ENCODE assay signal across 20 mouse cellular contexts in genomic region chr14:103472554-103472905, GRCm38 (mm10). TPM values are rescaled to one million over a fixed set of nuclear protein-coding genes. Genes with fewer than 3 reads are reported as not detected.
DNase-seq lines count a peak whose midpoint lies in the region; ATAC-seq lines count a peak whose summit lies in the region.
"Had no signal": no experiment of that assay in that cellular context is flagged by ENCODE, and none has a peak within 500 bp of the region (broad histone marks: within the 10 kb centered on the region; RNA-seq: fewer than 3 reads in every experiment).

No protein-coding gene starts in this region.

- ATAC-seq in forebrain, embryonic 14.5 days, result peak; percentile 67
- ATAC-seq in heart, embryonic 14.5 days (ENCODE audit: insufficient number of reproducible peaks, insufficient read depth, low FRiP score, low read depth), result no peak
- ATAC-seq in neural tube, embryonic 13.5 days (ENCODE audit: low read depth), result no peak
- no peak for ATAC-seq in neural tube, embryonic 15.5 days (ENCODE audit: low FRiP score)
- ATAC-seq: intestine, embryonic 15.5 days; midbrain, embryonic 15.5 days had no signal

- H3K9me3 ChIP-seq in forebrain, embryonic 14.5 days (replicated peaks; ENCODE audit: control insufficient read depth, low read length), result no peaks in the 10 kb centered on the region
- H3K9me3 ChIP-seq in forebrain, embryonic 10.5 days, result no peaks in the 10 kb centered on the region
- no peaks in the 10 kb centered on the region for H3K9me3 ChIP-seq in heart, embryonic 14.5 days (ENCODE audit: control insufficient read depth, low read length)
- no peaks in the 10 kb centered on the region for H3K9me3 ChIP-seq in neural tube, embryonic 13.5 days
- no peaks in the 10 kb centered on the region for H3K9me3 ChIP-seq in neural tube, embryonic 15.5 days (replicated peaks)
- H3K9me3 ChIP-seq: intestine, embryonic 15.5 days; midbrain, embryonic 15.5 days had no signal

- H3K36me3 ChIP-seq in forebrain, embryonic 14.5 days (ENCODE audit: control insufficient read depth, insufficient read depth, low read length), result no peaks in the 10 kb centered on the region
- no peaks in the 10 kb centered on the region for H3K36me3 ChIP-seq in forebrain, embryonic 10.5 days (replicated peaks)
- H3K36me3 ChIP-seq in heart, embryonic 14.5 days (ENCODE audit: control insufficient read depth, insufficient read depth, low read length), result no peaks in the 10 kb centered on the region
- no peaks in the 10 kb centered on the region for H3K36me3 ChIP-seq in neural tube, embryonic 13.5 days
- no peaks in the 10 kb centered on the region for H3K36me3 ChIP-seq in neural tube, embryonic 15.5 days
- H3K36me3 ChIP-seq: intestine, embryonic 15.5 days; midbrain, embryonic 15.5 days had no signal

- no peak overlapping the region for H3K27ac ChIP-seq in forebrain, embryonic 14.5 days (ENCODE audit: low read depth, low read length)
- no peak overlapping the region for H3K27ac ChIP-seq in forebrain, embryonic 10.5 days
- peak overlapping the region in 1 of 2 experiments; percentile 48; a peak in 1 of 4 replicates for H3K27ac ChIP-seq in heart, embryonic 14.5 days (replicated peaks in 1 of 2; ENCODE audit: control insufficient read depth in 1 of 2, insufficient read depth in 1 of 2, low read depth in 2 of 2, low read length in 2 of 2)
- peak overlapping the region; percentile 52; the same call in 1 of the 2 replicates for H3K27ac ChIP-seq in neural tube, embryonic 13.5 days (replicated peaks)
- no peak overlapping the region for H3K27ac ChIP-seq in neural tube, embryonic 15.5 days (replicated peaks)
- H3K27ac ChIP-seq: hindbrain, postnatal 0 days; intestine, embryonic 15.5 days; liver, embryonic 14.5 days; macrophage; midbrain, embryonic 15.5 days had no signal

- WGBS in forebrain, embryonic 14.5 days, result 72% methylated on average over 2 of the region's 2 CpGs
- 86% methylated on average over 2 of the region's 2 CpGs for WGBS in forebrain, embryonic 10.5 days
- 77% methylated on average over 2 of the region's 2 CpGs for WGBS in heart, embryonic 14.5 days
- WGBS in neural tube, embryonic 13.5 days, result 50% methylated on average over 2 of the region's 2 CpGs
- WGBS in neural tube, embryonic 15.5 days, result 49% methylated on average over 2 of the region's 2 CpGs

- H3K4me3 ChIP-seq in forebrain, embryonic 14.5 days (ENCODE audit: low read depth, low read length), result no peak overlapping the region
- H3K4me3 ChIP-seq in forebrain, embryonic 10.5 days, result no peak overlapping the region
- H3K4me3 ChIP-seq in heart, embryonic 14.5 days (ENCODE audit: control insufficient read depth in 1 of 2, insufficient read depth in 1 of 2, low read depth in 1 of 2, low read length in 2 of 2), result no peak overlapping the region
- H3K4me3 ChIP-seq in neural tube, embryonic 13.5 days, result no peak overlapping the region
- H3K4me3 ChIP-seq in neural tube, embryonic 15.5 days (replicated peaks), result no peak overlapping the region
- H3K4me3 ChIP-seq: erythroblast, embryonic 14.5 days; intestine, embryonic 15.5 days; midbrain, embryonic 15.5 days had no signal

- H3K9ac ChIP-seq in forebrain, embryonic 14.5 days (ENCODE audit: low read length), result no peak overlapping the region
- no peak overlapping the region for H3K9ac ChIP-seq in heart, embryonic 14.5 days (ENCODE audit: low read length)
- H3K9ac ChIP-seq in neural tube, embryonic 13.5 days, result 0 out of 2 replicates have a peak overlapping the region, but pooled peaks have one; percentile 12
- no peak overlapping the region for H3K9ac ChIP-seq in neural tube, embryonic 15.5 days (replicated peaks)
- H3K9ac ChIP-seq: intestine, embryonic 15.5 days; liver, embryonic 14.5 days; midbrain, embryonic 15.5 days had no signal

- DNase-seq in forebrain, embryonic 14.5 days (ENCODE audit: low spot score), result peak; percentile 57
- no peak for DNase-seq in forebrain, embryonic 10.5 days (ENCODE audit: extremely low spot score, low spot score)
- no peak for DNase-seq in heart, postnatal 36 days
- no peak for DNase-seq in left cerebral cortex, postnatal 25 days (ENCODE audit: low spot score in 2 of 2)
- DNase-seq: gastrocnemius, postnatal 36 days; kidney, adult 2 months; kidney, postnatal 4 days; liver; lung, adult 2 months had no signal

- H3K4me1 ChIP-seq in forebrain, embryonic 14.5 days (ENCODE audit: control insufficient read depth, insufficient read depth, low read length), result peaks cover 6% of the 10 kb centered on the region; the same call in 1 of the 2 replicates
- peaks cover 13% of the 10 kb centered on the region for H3K4me1 ChIP-seq in forebrain, embryonic 10.5 days
- peaks cover 6 to 17% of the 10 kb centered on the region in 2 experiments for H3K4me1 ChIP-seq in heart, embryonic 14.5 days (ENCODE audit: control insufficient read depth in 2 of 2, insufficient read depth in 2 of 2, low read length in 2 of 2)
- H3K4me1 ChIP-seq in neural tube, embryonic 13.5 days (replicated peaks), result peaks cover 16% of the 10 kb centered on the region
- H3K4me1 ChIP-seq in neural tube, embryonic 15.5 days, result peaks cover 4% of the 10 kb centered on the region; the same call in 1 of the 2 replicates
- H3K4me1 ChIP-seq: intestine, embryonic 15.5 days had no signal

- no peak overlapping the region for H3K4me2 ChIP-seq in forebrain, embryonic 14.5 days (ENCODE audit: low read length)
- peak overlapping the region; percentile 37; the same call in 1 of the 2 replicates for H3K4me2 ChIP-seq in heart, embryonic 14.5 days (ENCODE audit: low read length)
- no peak overlapping the region for H3K4me2 ChIP-seq in neural tube, embryonic 13.5 days
- H3K4me2 ChIP-seq in neural tube, embryonic 15.5 days, result no peak overlapping the region
- H3K4me2 ChIP-seq: intestine, embryonic 15.5 days; midbrain, embryonic 15.5 days had no signal

- intact Hi-C loops in heart, postnatal 36 days (cut with DNase I), result loop anchor here (5.0 kb wide), 1 partner anchor 405 kb away; no protein-coding TSS in a partner anchor
- intact Hi-C loops in left cerebral cortex, postnatal 25 days (cut with DNase I), result loop anchor here (1.0 to 10.0 kb wide), 2 partner anchors 215 to 398 kb away; partner anchors contain the start of gene Cln5

- no peaks in the 10 kb centered on the region for H3K27me3 ChIP-seq in forebrain, embryonic 14.5 days (replicated peaks; ENCODE audit: control insufficient read depth, insufficient read depth, low read length)
- no peaks in the 10 kb centered on the region for H3K27me3 ChIP-seq in forebrain, embryonic 10.5 days (ENCODE audit: poor library complexity, severe bottlenecking)
- no peaks in the 10 kb centered on the region for H3K27me3 ChIP-seq in heart, embryonic 14.5 days (ENCODE audit: control insufficient read depth, insufficient read depth, low read length)
- H3K27me3 ChIP-seq in neural tube, embryonic 13.5 days, result no peaks in the 10 kb centered on the region
- no peaks in the 10 kb centered on the region for H3K27me3 ChIP-seq in neural tube, embryonic 15.5 days (replicated peaks)
- H3K27me3 ChIP-seq: intestine, embryonic 15.5 days; midbrain, embryonic 15.5 days had no signal

RNA-seq across cellular contexts. Expression of gene Scel, which starts 40.6 kb away (rescaled TPM):
- polyA plus RNA-seq in forebrain, embryonic 14.5 days (2014; fragmentation: Nextera tagmentation; extraction: Ambion mirVana), result 0.18 and 0.23 TPM in 2 replicates
- polyA plus RNA-seq in forebrain, embryonic 10.5 days (2016; fragmentation: Nextera tagmentation; extraction: Ambion mirVana), result 0.09 and 0.20 TPM in 2 replicates
- 0.19 and 0.27 TPM in 2 replicates for polyA plus RNA-seq in heart, embryonic 14.5 days (2014; fragmentation: Nextera tagmentation; extraction: Ambion mirVana)
- under 1 TPM; 0.16 to 0.56 TPM for total RNA-seq in heart, postnatal 36 days (2021)
- 0.07 and 0.19 TPM in 2 replicates for polyA plus RNA-seq in neural tube, embryonic 13.5 days (2015; fragmentation: Nextera tagmentation; extraction: Ambion mirVana)
- 0.14 and 0.45 TPM in 2 replicates for polyA plus RNA-seq in neural tube, embryonic 15.5 days (2015; fragmentation: Nextera tagmentation; extraction: Ambion mirVana)
- 1 to 10 TPM; 1.1 to 1.4 TPM for total RNA-seq in left cerebral cortex, postnatal 25 days (2021)
- total RNA-seq: megakaryocyte-erythroid progenitor cell, adult 5-6 weeks; MEL had no signal
- polyA plus RNA-seq: erythroblast, embryonic 14.5 days had no signal
